ENCODE assay signal across 8 mouse cellular contexts in the genomic region with DNA sequence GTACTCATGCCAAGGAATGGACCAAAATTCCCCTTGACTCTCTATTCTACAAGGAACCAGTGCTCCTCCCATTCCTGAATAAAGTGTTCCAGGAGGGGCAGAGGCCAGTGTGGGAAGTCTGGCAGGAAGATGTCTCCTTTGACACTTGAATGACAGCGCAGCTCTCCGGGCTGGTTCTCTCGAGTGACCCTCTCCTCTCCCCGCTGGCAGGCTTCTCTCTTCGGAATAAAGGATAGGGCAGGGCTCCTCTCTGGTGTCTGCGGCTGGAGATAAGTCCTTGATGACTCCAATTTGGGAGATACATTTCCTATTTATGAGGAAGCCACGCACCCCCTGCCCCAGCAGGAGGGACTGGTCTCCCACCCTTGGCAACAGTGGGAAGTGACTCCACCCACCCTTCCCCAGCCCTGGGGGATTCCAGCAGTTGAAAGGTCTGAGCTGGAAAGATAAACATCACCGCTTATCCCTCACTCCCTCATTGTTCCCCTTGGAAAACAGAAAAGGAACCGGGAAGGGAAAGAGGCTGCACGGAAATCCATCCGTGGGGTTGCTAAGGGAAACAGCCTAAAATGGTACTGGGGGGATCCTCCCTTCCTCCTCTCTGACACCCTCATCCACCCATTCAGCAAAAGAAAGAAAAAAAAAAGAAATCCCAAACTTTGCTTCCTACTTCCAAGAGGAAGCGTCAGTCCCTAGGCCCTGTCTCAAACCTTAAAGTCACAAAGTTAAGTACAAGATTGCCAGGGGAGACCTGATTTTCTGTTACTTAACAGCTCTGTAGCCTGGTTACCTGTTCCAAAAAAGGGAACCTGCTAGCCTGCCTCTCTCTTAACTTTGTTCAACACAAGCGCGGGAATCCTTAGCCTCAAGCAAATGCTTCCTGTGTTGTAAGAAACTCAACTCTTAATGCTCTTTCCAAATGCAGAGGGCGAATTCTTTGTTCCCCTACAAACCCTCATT. TPM values are rescaled to one million over a fixed set of nuclear protein-coding genes. Genes with fewer than 3 reads are reported as not detected.
DNase-seq lines count a peak whose midpoint lies in the region; ATAC-seq lines count a peak whose summit lies in the region.

No protein-coding gene starts in this region.

- H3K4me2 ChIP-seq in stomach, embryonic 15.5 days, result peak overlapping the region; percentile 29

- no peaks in the 10 kb centered on the region for H3K27me3 ChIP-seq in stomach, embryonic 15.5 days (replicated peaks)

- ATAC-seq in stomach, embryonic 15.5 days (ENCODE audit: insufficient read depth, low FRiP score, low read depth), result no peak
- ATAC-seq in activated CD4-positive, CD25-positive, alpha-beta regulatory T cell, adult 4 months, result no peak

- WGBS in stomach, embryonic 15.5 days, result 20% methylated on average over 15 of the region's 15 CpGs

- peaks cover 22% of the 10 kb centered on the region for H3K4me1 ChIP-seq in stomach, embryonic 15.5 days

- DNase-seq in right cerebral cortex, postnatal 4 days, result peak; percentile 5
- DNase-seq in right cerebral cortex, adult 2 months (ENCODE audit: low spot score in 2 of 2), result no peak
- peak; percentile 12 for DNase-seq in gastrocnemius, postnatal 25 days
- DNase-seq in kidney, adult 18-20 months, result peak; percentile 34
- peak; percentile 67 to 75 for DNase-seq in lung, adult 18-20 months
- no peak for DNase-seq in left cerebral cortex, adult 11 months (ENCODE audit: low spot score)

- H3K9me3 ChIP-seq in stomach, embryonic 15.5 days, result no peaks in the 10 kb centered on the region

- H3K4me3 ChIP-seq in stomach, embryonic 15.5 days (replicated peaks), result no peak overlapping the region

- no peaks in the 10 kb centered on the region for H3K36me3 ChIP-seq in stomach, embryonic 15.5 days

- peak overlapping the region; percentile 42 for H3K27ac ChIP-seq in stomach, embryonic 15.5 days

- H3K9ac ChIP-seq in stomach, embryonic 15.5 days, result no peak overlapping the region

RNA-seq across cellular contexts. Expression of gene Cfap161, which starts 15.7 kb away (rescaled TPM):
- total RNA-seq in gastrocnemius, postnatal 25 days (2021), result not detected
- polyA plus RNA-seq in stomach, embryonic 15.5 days (2015; fragmentation: Nextera tagmentation; extraction: Ambion mirVana), result 0.32 TPM in 1 of 2 replicates, not detected in the other
- not detected for polyA plus RNA-seq in activated CD4-positive, CD25-positive, alpha-beta regulatory T cell, adult 4 months (2017; shearing (Covaris generic))

Comparison
In these comparisons a context has a peak if more than half of its experiments do, and no peak if none do; other contexts are left out.
1. DNase-seq: peak in right cerebral cortex, postnatal 4 days (single experiment), gastrocnemius, postnatal 25 days (single experiment), kidney, adult 18-20 months (single experiment) and lung, adult 18-20 months (2 of 2); none in right cerebral cortex, adult 2 months (0 of 2) and left cerebral cortex, adult 11 months (single experiment).